Mouse (Mus musculus) CD4-positive naive resting alpha-beta T cell, adult 76 days (primary cell): Measurements from ENCODE around the gene A630010A05Rik. TPM values are rescaled to one million over a fixed set of nuclear protein-coding genes. Genes with fewer than 3 reads are reported as not detected.

Source experiments
- total RNA-seq: library from RNA; stranded (reverse); gene quantifications from one replicate; pipeline ENCODE4 v1.2.4, GENCODE M21; 2023

Gene A630010A05Rik
- total RNA-seq = not detected

DNA sequence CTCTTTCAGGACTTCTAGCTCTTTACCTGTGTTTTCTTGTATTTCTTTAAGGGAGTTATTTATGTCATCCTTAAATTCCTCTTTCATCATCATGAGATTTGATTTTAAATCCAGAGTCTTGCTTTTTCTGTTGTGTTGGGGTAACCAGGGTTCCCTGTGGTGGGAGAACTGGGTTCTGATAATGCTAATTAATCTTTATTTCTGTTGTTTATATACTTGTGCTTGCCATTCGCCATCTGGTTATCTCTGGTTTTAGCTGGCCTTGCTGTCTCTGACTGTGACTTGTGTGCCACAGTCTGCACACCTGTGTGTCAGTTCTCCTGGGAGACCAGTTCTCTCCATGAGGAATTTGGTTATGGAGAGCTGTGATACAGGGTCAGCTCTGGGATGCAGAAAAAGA lies at the start of gene A630010A05Rik:
A630010A05Rik (plus strand) TSS at position 301 of the 400 bp plus-strand sequence.

Other genes with a start within 250 kb of the A630010A05Rik start
- gene Fopnl, start 244.9 kb upstream of the A630010A05Rik start, total RNA-seq = 47.3 TPM
- 53.6 TPM for gene Abcc1, start 200.8 kb upstream of the A630010A05Rik start, total RNA-seq